Mouse (Mus musculus): ENCODE measurements around the gene Tmem199.

DNA sequence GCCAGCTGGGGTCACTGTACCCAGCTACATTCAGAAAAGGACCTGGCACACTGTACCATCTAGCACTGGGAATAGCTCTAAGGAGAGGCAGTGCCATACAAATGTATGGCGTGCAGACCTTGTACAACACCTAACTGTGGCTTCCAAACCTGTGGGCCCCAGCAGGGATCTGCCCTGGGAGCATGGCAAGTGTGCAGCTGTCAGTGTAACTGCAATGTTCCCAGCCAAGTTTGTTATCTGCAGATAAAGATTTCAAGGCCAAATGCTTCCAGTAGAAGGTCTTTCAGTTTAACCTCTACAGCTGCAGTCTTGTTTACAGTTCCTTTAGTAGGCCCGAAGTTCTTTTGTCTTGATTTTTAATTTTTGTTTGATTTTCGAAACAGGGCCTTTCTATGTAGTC lies 43.7 kb upstream of the Tmem199 start:
- TF ChIP-seq EP300 (IDR thresholded peaks at IDR 0.05; ENCODE audit: low read depth), result no peak
- no peak for TF ChIP-seq CTCF (IDR thresholded peaks at IDR 0.05; ENCODE audit: low read depth)
